Mouse (Mus musculus): Measurements from ENCODE around the gene Dot1l.
"Not testable (repeated sequence)": the region's sequence is repeated elsewhere in the genome, so short reads cannot be mapped to it uniquely, and the experiment has no call there.

Gene Dot1l

DNA sequence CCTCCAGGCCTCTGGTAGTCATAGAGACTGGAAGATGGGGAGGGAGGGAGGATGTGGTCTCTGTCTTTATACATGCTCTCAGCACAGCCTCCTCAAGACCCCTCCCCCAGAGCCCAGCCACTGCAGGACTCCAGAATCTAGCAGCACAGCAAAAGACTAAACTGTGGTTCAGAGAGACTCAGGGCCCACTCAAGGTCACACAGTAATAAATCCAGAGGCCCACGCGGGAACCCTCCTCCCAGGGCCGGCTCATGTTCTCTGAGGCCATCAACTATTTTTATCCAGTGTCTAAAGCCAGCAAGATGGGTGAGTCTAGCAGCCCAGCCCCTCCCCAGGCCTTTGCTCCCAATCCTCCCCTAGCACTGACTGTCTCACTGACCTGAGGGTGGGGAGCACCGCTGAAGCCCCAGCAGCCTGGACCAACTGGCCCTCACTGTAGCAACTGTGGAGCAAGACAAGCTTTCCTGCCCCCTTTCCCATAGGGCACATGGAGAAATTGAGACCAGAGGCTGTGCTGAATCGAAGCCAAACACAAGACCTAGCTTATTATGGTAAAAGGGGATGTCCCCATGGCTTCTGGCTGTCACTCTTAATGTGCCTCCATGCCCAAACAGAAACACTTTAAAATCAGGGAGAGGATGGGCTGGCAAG lies 57.5 kb downstream of the Dot1l start:
- DNase-seq (ENCODE audit: low spot score), result no peak

DNA sequence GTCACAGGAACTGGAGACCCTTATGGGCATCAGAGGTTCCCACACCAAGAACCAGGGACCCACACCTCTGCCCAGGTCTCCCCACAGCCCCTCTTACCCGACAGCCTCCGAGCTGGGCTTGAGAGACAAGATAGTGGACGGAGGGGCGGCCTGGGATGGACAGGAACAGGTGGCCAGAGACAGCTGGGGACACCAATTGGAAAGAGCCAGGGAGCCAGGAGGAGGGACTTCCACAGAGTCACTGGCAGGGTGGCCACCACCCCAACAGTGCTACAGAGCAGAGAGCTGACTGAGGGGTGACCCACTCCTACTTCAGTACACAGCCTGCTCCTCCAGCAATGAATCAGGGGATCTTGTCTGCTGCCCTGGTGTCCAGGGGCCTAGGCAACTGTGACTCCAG lies 58.4 kb downstream of the Dot1l start, which contains the start of gene Jsrp1:
Gene Jsrp1, minus strand, starts transcription at position 133 of the 400 bp plus-strand sequence.
- DNase-seq (ENCODE audit: low spot score), result no peak

DNA sequence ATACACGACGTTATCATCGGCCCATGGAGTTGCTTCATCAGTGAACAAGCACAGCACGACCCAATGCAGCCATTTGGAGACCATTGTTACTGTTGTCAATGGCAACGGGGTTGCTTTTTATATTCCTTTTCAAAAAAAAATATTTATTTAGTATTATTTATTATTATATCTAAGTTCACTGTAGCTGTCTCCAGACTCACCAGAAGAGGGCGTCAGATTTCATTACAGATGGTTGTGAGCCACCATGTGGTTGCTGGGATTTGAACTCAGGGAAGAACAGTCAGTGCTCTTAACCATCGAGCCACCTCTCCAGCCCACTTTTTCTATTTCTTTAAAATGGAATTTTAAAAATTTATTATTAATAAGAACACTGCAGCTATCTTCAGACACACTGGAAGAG lies 59.8 kb downstream of the Dot1l start:
- no peak for DNase-seq (ENCODE audit: low spot score)

- DNase-seq (ENCODE audit: low spot score), result not testable (repeated sequence)
Measured at GRCm38 (mm10) chr10:80816303-80816702, 61.3 kb downstream of the Dot1l start.

DNA sequence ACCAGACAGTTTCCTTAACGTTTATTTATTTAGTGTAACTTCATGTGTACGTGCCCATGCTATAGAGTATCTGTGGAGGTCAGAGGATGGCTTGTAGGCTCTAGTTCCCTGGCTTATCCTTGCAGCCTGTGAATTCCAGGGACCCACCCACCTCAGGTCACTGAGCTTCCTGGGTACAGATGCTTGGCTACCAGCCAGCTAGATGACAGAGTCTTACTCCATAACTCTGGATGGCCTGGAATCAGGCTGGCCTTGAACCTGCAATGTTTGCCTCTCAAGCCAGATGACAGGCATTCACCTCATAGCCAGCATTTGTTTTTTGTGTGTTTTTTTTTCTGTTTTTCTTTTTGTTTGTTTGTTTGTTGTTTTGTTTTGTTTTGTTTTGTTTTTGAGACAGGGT lies 62.2 kb downstream of the Dot1l start:
- DNase-seq (ENCODE audit: low spot score), result no peak

DNA sequence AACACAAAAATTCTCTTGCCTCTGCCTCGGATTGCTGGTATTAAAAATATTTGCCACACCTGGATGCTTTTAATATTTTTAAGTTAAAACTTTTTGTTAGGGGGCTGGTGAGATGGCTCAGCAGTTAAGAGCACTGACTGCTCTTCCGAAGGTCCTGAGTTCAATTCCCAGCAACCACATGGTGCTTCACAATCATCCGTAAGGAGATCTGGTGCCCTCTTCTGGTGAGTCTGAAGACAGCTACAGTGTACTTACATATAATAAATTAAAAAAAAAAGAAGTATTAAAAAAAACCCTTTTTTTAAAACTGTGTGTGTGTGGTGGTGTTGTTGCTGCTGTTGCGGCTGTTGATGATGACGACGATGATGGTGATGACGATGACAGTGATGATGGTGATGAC lies 62.9 kb downstream of the Dot1l start:
- DNase-seq (ENCODE audit: low spot score), result not testable (repeated sequence)

DNA sequence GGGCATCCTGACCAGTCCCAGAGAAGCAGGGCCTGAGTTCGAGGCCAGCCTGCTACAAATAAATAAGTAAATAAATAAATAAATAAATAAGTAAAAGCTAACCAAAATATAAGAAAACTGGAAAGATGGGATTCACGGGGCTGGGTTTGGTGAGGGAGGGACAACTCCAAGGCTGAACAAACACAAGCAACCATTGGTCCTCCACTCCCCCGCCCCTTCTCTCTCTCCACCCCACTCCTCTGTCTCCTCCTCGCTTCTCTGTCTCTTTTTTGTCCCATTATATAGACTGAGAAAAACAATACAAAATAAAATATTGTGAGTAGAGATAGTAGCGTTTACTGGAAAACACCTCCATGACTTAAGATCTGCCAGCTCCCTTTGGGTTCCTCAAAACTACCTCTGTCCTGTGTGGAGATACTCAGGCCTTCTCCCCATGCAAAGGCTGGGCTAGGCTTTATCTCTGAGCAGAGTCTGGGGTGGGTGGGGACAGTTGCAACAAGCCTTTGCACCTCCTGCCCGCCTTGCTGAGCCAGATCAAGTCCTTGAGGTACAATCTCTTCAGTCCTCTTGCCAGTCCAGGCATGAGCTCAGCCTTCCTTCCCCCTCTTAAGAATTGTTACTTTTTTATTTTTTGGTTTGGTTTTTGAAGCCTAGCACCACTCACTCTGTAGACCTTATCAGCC lies 63.7 kb downstream of the Dot1l start:
- no peak for DNase-seq (ENCODE audit: low spot score)

GRCm38 (mm10) chr10:80819406-80819805 lies 64.4 kb downstream of the Dot1l start:
- DNase-seq (ENCODE audit: low spot score), result no peak

DNA sequence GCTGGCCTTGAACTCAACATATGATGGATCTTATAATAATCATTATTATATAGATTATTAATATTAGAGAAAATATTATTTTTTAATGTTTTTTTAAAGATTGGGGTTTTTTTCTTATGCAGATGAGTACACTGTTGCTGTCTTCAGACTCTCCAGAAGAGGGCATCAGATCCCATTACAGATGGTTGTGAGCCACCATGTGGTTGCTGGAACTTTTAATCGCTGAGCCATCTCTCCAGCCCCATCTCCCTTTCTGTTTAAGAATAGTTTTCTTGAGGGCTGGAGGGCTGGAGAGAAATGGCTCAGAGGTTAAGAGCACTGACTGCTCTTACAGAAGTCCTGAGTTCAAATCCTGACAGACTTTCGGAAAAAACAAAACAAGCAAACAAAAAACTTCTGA lies 67.0 kb downstream of the Dot1l start:
- DNase-seq (ENCODE audit: low spot score), result no peak

GRCm38 (mm10) chr10:80822528-80822927 lies 67.5 kb downstream of the Dot1l start:
- DNase-seq (ENCODE audit: low spot score), result no peak

GRCm38 (mm10) chr10:80823316-80823715 lies 68.3 kb downstream of the Dot1l start:
- DNase-seq (ENCODE audit: low spot score), result no peak

- DNase-seq (ENCODE audit: low spot score), result no peak
Measured at GRCm38 (mm10) chr10:80823847-80824643, 69.0 kb downstream of the Dot1l start.

DNA sequence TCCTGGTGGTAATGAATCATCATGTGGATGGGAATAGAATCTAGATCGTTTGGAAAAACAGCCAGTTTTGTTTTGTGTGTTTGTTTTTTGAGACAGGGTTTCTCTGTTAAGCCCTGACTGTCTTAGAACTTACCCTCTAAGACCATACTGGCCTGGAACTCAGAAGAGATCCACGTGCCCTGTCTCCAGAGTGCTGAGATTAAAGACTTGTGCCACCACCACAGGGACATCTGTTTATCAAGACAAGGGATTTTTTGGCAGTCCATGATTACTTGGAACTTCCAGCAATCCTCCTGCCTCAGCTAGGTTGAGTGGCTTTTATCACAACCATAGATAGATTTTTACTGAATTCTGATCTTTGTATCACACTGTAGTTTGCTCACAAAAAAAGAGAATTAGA lies 69.8 kb downstream of the Dot1l start:
- DNase-seq (ENCODE audit: low spot score), result no peak

DNA sequence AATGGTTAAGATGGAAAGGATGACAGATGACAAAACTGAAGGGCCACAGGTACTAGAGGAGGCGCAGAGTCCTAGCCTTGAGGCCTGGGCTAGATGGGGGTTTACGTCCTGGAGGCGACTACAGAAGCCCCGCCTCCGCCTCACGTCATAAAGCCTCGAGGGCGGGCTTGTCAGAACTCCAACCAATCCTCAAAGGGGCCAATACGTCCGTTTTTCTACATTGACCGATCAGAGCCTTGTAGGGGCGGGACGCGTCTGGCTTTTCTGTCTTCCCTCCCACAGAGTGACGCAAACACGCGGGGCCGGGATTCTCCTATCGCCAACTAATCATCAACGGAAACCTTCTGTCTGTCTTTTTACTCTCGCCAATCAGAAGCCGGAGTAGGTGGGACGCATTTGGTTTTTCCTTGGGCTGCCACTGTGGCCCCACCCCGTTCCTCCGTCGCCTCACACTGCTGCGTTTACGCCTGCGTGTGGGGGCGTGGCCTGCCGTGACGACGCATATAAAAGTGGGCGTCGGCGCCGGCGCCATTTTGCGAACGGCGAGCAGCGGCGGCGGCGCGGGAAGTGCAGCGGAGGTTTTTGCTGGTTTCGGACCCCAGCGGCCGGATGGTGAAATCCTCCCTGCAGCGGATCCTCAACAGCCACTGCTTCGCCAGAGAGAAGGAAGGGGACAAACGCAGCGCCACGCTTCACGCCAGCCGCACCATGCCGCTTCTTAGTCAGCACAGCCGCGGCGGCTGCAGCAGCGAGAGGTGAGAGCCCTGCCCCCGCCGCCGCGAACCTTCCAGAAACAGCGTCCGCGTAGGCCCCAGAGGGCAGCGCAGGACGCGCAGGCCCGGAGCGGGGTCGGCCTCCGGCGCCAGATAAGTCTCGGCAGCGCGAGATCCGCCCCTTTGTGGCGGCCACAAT lies 71.4 kb downstream of the Dot1l start, which contains the start of gene Oaz1:
Gene Oaz1, plus strand, starts transcription at position 506 of the 912 bp plus-strand sequence.
- DNase-seq (ENCODE audit: low spot score), result peak; percentile 100

GRCm38 (mm10) chr10:80827063-80827869 lies 72.3 kb downstream of the Dot1l start:
- DNase-seq (ENCODE audit: low spot score), result no peak

- no peak for DNase-seq (ENCODE audit: low spot score)
Measured at GRCm38 (mm10) chr10:80827870-80828420, 72.9 kb downstream of the Dot1l start.

- not testable (repeated sequence) for DNase-seq (ENCODE audit: low spot score)
Measured at GRCm38 (mm10) chr10:80828587-80828986, 73.6 kb downstream of the Dot1l start.

GRCm38 (mm10) chr10:80829359-80830278 lies 74.6 kb downstream of the Dot1l start:
- DNase-seq (ENCODE audit: low spot score), result no peak

DNA sequence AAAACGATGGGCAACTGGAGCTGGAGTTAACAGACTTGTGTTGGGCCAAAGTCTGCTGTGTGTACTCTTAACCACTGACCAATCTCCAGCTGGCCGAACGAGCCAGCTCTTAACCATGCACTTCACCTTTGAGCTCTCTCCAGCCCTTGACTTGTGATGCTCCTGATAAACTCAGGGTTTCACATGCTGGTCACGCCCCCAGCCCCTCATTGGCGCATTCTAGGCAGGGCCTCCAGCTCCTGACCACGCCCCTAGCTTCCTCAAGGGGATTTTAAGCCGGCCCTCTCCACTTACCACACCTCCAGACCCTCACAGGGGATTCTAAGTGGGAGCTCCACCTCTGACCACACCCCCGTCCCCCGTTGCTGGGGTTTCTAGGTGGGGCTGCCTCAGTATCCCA lies 76.1 kb downstream of the Dot1l start:
- DNase-seq (ENCODE audit: low spot score), result no peak
